Mouse (Mus musculus) left cerebral cortex, adult 6 months (tissue): ENCODE results near the gene S100a2. TPM values are rescaled to one million over a fixed set of nuclear protein-coding genes. Genes with fewer than 3 reads are reported as not detected.

Experiments
- long read RNA-seq, 2 experiments: library from polyadenylated mRNA; unstranded; transcript quantifications; one replicate each; pipeline ENCODE4 v2.0.0; 2019 to 2020
- polyA plus RNA-seq: library from polyadenylated mRNA; unstranded; fragments of <200 nt; fragmentation: Nextera tagmentation; gene quantifications from 2 replicates; pipeline ENCODE4 v1.2.3, GENCODE M21; 2021

S100a2 gene
- polyA plus RNA-seq, result not detected in 2 replicates
- long read RNA-seq, experiment 1, result 0 reads
- long read RNA-seq, experiment 2, result 0 reads

GRCm38 (mm10) chr3:90589947-90590346 is at the start of gene S100a2:
Gene S100a2 (plus strand): TSS chr3:90590247.

GRCm38 (mm10) chr3:90560008-90560628 is 29.9 kb upstream of the S100a2 start, which contains the start of gene S100a3:
Gene S100a3 (plus strand): TSS chr3:90560578.

GRCm38 (mm10) chr3:90601486-90602110 is 11.6 kb downstream of the S100a2 start, which contains the start of gene Gm42674:
Gene Gm42674 (plus strand): TSS chr3:90601904.

GRCm38 (mm10) chr3:90603623-90604022 is 13.6 kb downstream of the S100a2 start, which contains the start of gene S100a4:
Gene S100a4 (plus strand): TSS chr3:90603771.

GRCm38 (mm10) chr3:90608223-90608622 is 18.2 kb downstream of the S100a2 start, which contains the start of gene S100a5:
Gene S100a5 (plus strand): TSS chr3:90608523.

GRCm38 (mm10) chr3:90612728-90613291 is 22.8 kb downstream of the S100a2 start, which contains the start of gene S100a6:
Gene S100a6 (plus strand): TSS chr3:90612882.

Other genes starting within 250 kb of the S100a2 start
- gene Slc27a3, start 200.3 kb upstream of the S100a2 start, polyA plus RNA-seq, result 2.0 TPM in 2 replicates
- 10.8 and 12.5 TPM in 2 replicates for gene Ints3, start 156.6 kb upstream of the S100a2 start, polyA plus RNA-seq
- gene Npr1, start 124.4 kb upstream of the S100a2 start, polyA plus RNA-seq, result 0.73 and 0.85 TPM in 2 replicates
- gene Ilf2, start 114.1 kb upstream of the S100a2 start, polyA plus RNA-seq, result 69.5 and 88.4 TPM in 2 replicates
- 82.3 and 99.2 TPM in 2 replicates for gene Snapin, start 99.2 kb upstream of the S100a2 start, polyA plus RNA-seq
- gene Chtop, start 80.7 kb upstream of the S100a2 start, polyA plus RNA-seq, result 96.5 and 106 TPM in 2 replicates
- 326 TPM in 2 replicates for gene S100a1, start 75.9 kb upstream of the S100a2 start, polyA plus RNA-seq
- 149 and 180 TPM in 2 replicates for gene S100a13, start 75.8 kb upstream of the S100a2 start, polyA plus RNA-seq
- gene S100a14, start 63.4 kb upstream of the S100a2 start, polyA plus RNA-seq, result not detected in 2 replicates
- gene S100a16, start 53.0 kb upstream of the S100a2 start, polyA plus RNA-seq, result 168 and 195 TPM in 2 replicates
- gene S100a3, start 29.7 kb upstream of the S100a2 start, polyA plus RNA-seq, result 2.1 and 3.0 TPM in 2 replicates
- not detected in 2 replicates for gene Gm42674, start 11.7 kb downstream of the S100a2 start, polyA plus RNA-seq
- 4.3 and 6.4 TPM in 2 replicates for gene S100a4, start 13.5 kb downstream of the S100a2 start, polyA plus RNA-seq
- gene S100a5, start 18.3 kb downstream of the S100a2 start, polyA plus RNA-seq, result 0.60 TPM in 1 of 2 replicates, not detected in the other
- 92.6 and 97.3 TPM in 2 replicates for gene S100a6, start 22.6 kb downstream of the S100a2 start, polyA plus RNA-seq
- 0.16 and 0.31 TPM in 2 replicates for gene S100a7a, start 63.8 kb downstream of the S100a2 start, polyA plus RNA-seq
- 1.4 and 2.0 TPM in 2 replicates for gene S100a8, start 78.7 kb downstream of the S100a2 start, polyA plus RNA-seq
- 0.77 TPM in 1 of 2 replicates, not detected in the other for gene S100a9, start 105.5 kb downstream of the S100a2 start, polyA plus RNA-seq
- not detected in 2 replicates for gene Pglyrp4, start 136.7 kb downstream of the S100a2 start, polyA plus RNA-seq
- gene Gm5849, start 187.6 kb downstream of the S100a2 start, polyA plus RNA-seq, result not detected in 2 replicates